Mouse (Mus musculus) layer of hippocampus, postnatal 36 days (tissue): ENCODE measurements at regions not wholly inside any gene's neighbourhood (a gene's known extent, or its start where the extent isn't known, plus 50 kb on each side); places are given as distances from the start of the nearest gene placed in this dataset.

Experiments used
- DNase-seq, 2 experiments: peaks; one replicate each; pipeline ENCODE4 v3.0.0; 2022
- microRNA-seq, 2 experiments: library from miRNA; unstranded; fragments of <30 nt; microRNA quantifications; one replicate each; pipeline ENCODE4 v1.2.0; 2021

GRCm38 (mm10) chr2:84266883-84267554 lies 158.2 kb downstream of the Calcrl start:
- no peak for DNase-seq

DNA sequence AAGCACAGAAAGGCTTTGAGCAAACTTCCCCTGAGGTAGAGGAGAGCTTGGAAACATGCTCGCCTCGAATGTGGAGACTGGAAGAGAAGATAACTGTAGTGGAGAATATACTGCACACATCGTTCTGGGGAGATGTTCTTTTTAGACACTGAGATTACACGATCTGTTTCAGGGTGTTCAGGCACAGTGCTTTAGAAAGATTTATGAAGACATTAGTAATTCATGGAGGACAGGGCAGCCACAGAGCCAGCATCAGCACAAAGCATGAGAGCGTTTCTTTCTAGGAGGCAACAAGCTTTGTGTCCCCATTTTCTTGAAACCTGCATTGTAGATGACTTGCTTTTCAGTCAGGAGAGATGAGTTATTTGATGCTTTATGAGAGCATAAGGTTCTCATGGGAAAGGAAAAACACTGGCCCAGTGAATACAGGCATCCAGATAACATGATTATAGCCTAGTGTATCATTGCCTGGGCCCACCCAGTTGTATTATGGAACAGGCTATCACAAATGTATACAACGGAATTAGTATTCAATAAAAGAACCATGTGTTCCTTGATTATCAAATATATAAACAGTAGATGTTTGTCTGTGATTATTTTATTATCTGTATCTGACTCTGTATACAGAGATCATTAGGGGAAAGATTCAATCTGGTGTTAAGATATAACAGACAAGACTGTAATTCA lies 151.0 kb downstream of the Calcrl start:
- no peak for DNase-seq

GRCm38 (mm10) chr2:84277181-84277580 lies 148.0 kb downstream of the Calcrl start:
- DNase-seq, result no peak

Small RNAs in the stretch of these regions (microRNA-seq; reads per million reads assigned to microRNA genes)
- 0 reads per million in 2 experiments for gene Gm25972
